Mouse (Mus musculus) MEL (cell line): Measurements from ENCODE around the gene Slc2a4. TPM values are rescaled to one million over a fixed set of nuclear protein-coding genes. Genes with fewer than 3 reads are reported as not detected.

Source experiments
- DNase-seq: peaks from one replicate; pipeline ENCODE4 v3.0.0; 2011; ENCODE audit warnings: low read depth, low spot score
- H3K27ac ChIP-seq: 2 replicates; pipeline ENCODE4 v1.5.1; 2012; ENCODE audit warnings: low read depth, mild to moderate bottlenecking, control low read depth, low read length, moderate library complexity; ENCODE audit not compliant: control insufficient read depth
- H3K27me3 ChIP-seq, 2 experiments: fragments of 150-350 bp in 1 of 2; sonication (generic) in 1 of 2; 2 replicates each; pipeline ENCODE4 v1.6.1; 2012; ENCODE audit warnings: low read length in 2 of 2, mild to moderate bottlenecking in 2 of 2, improper control_type of control experiment in 1 of 2, moderate library complexity in 1 of 2; ENCODE audit not compliant: insufficient read depth in 2 of 2, control insufficient read depth in 1 of 2
- H3K36me3 ChIP-seq, 2 experiments: 2 replicates each; pipeline ENCODE4 v1.6.1; 2012 to 2014; ENCODE audit warnings: low read length in 2 of 2, improper control_type of control experiment in 1 of 2, inconsistent platforms in 1 of 2, mild to moderate bottlenecking in 1 of 2; ENCODE audit not compliant: insufficient read depth in 2 of 2, control insufficient read depth in 1 of 2
- H3K4me1 ChIP-seq, 2 experiments: fragments of 150-350 bp in 1 of 2; sonication (generic) in 1 of 2; 2 replicates each; pipeline ENCODE4 v1.6.1; 2012; ENCODE audit warnings: low read length in 2 of 2, improper control_type of control experiment in 1 of 2, mild to moderate bottlenecking in 1 of 2; ENCODE audit not compliant: insufficient read depth in 2 of 2, control insufficient read depth in 1 of 2
- H3K4me3 ChIP-seq, 2 experiments: fragments of 150-350 bp in 1 of 2; sonication (generic) in 1 of 2; 2 replicates each; pipeline ENCODE4 v1.5.1; 2012; ENCODE audit warnings: low read depth in 2 of 2, low read length in 2 of 2, mild to moderate bottlenecking in 2 of 2, moderate library complexity in 2 of 2, control low read depth in 1 of 2, improper control_type of control experiment in 1 of 2; ENCODE audit not compliant: control insufficient read depth in 1 of 2, insufficient read depth in 1 of 2
- H3K79me2 ChIP-seq: 2 replicates; pipeline ENCODE4 v1.6.1; 2012; ENCODE audit warnings: mild to moderate bottlenecking, low read length, moderate library complexity; ENCODE audit not compliant: control insufficient read depth, poor library complexity, insufficient read depth
- H3K9ac ChIP-seq: 2 replicates; pipeline ENCODE4 v1.6.1; 2012; ENCODE audit warnings: low read depth, mild to moderate bottlenecking, control low read depth, low read length, moderate library complexity; ENCODE audit not compliant: control insufficient read depth, poor library complexity, severe bottlenecking
- H3K9me3 ChIP-seq: fragments of 150-350 bp; sonication (generic); replicated peaks from 2 replicates; pipeline ENCODE4 v1.6.1; 2012; ENCODE audit warnings: mild to moderate bottlenecking, low read length, improper control_type of control experiment, moderate library complexity; ENCODE audit not compliant: insufficient read depth
- CTCF ChIP-seq, 3 experiments: IDR thresholded peaks in 2 of 3; conservative IDR thresholded peaks in 1 of 3; 2 replicates each; pipeline ENCODE4 v1.5.1; 2011 to 2012; ENCODE audit warnings: low read length in 3 of 3, low read depth in 2 of 3, mild to moderate bottlenecking in 2 of 3, improper control_type of control experiment in 1 of 3, inconsistent platforms in 1 of 3, mixed read lengths in 1 of 3, moderate library complexity in 1 of 3; ENCODE audit not compliant: control insufficient read depth in 1 of 3, insufficient read depth in 1 of 3, poor library complexity in 1 of 3, severe bottlenecking in 1 of 3
- E2F4 ChIP-seq: IDR thresholded peaks from 2 replicates; pipeline ENCODE4 v1.6.1; 2011; ENCODE audit warnings: low read depth, low read length, improper control_type of control experiment, borderline replicate concordance
- ETS1 ChIP-seq: IDR thresholded peaks from 2 replicates; pipeline ENCODE4 v1.6.1; 2012; ENCODE audit warnings: low read depth, mild to moderate bottlenecking, inconsistent platforms, low read length, improper control_type of control experiment, moderate library complexity
- GATA1 ChIP-seq: IDR thresholded peaks from 2 replicates; pipeline ENCODE4 v1.6.1; 2011; ENCODE audit warnings: low read depth, low read length, improper control_type of control experiment
- HCFC1 ChIP-seq: IDR thresholded peaks from 2 replicates; pipeline ENCODE4 v1.6.1; 2012; ENCODE audit warnings: low read depth, mild to moderate bottlenecking, inconsistent platforms, low read length, improper control_type of control experiment, moderate library complexity
- JUND ChIP-seq: IDR thresholded peaks from 2 replicates; pipeline ENCODE4 v1.6.1; 2011; ENCODE audit warnings: low read depth, mild to moderate bottlenecking, improper control_type of control experiment, low read length
- KAT2A ChIP-seq: conservative IDR thresholded peaks from 2 replicates; pipeline ENCODE4 v1.6.1; 2012; ENCODE audit warnings: low read depth, low read length, improper control_type of control experiment, inconsistent platforms
- MAZ ChIP-seq: IDR thresholded peaks from 2 replicates; pipeline ENCODE4 v1.6.1; 2012; ENCODE audit warnings: low read depth, mild to moderate bottlenecking, inconsistent platforms, low read length, improper control_type of control experiment
- MEF2A ChIP-seq: IDR thresholded peaks from 2 replicates; pipeline ENCODE4 v1.6.1; 2014; ENCODE audit warnings: low read depth, mild to moderate bottlenecking, inconsistent platforms, low read length, improper control_type of control experiment; ENCODE audit not compliant: poor library complexity, insufficient replicate concordance, severe bottlenecking; ENCODE audit errors: extremely low read depth
- MYB ChIP-seq: IDR thresholded peaks from 2 replicates; pipeline ENCODE4 v1.6.1; 2011; ENCODE audit warnings: mild to moderate bottlenecking, low read depth, low read length, improper control_type of control experiment
- MYC ChIP-seq: IDR thresholded peaks from 2 replicates; pipeline ENCODE4 v1.6.1; 2011; ENCODE audit warnings: low read depth, mild to moderate bottlenecking, low read length, improper control_type of control experiment, moderate library complexity
- NELFE ChIP-seq: IDR thresholded peaks from 2 replicates; pipeline ENCODE4 v1.6.1; 2011; ENCODE audit warnings: low read depth, low read length, improper control_type of control experiment
- NRF1 ChIP-seq: IDR thresholded peaks from 2 replicates; pipeline ENCODE4 v1.6.1; 2014; ENCODE audit warnings: low read depth, mild to moderate bottlenecking, inconsistent platforms, low read length, improper control_type of control experiment, moderate library complexity; ENCODE audit not compliant: poor library complexity, insufficient read depth, severe bottlenecking
- POLR2AphosphoS2 ChIP-seq: IDR thresholded peaks from 2 replicates; pipeline ENCODE4 v1.6.1; 2011; ENCODE audit warnings: low read length, improper control_type of control experiment
- POLR2AphosphoS5 ChIP-seq: IDR thresholded peaks from 2 replicates; pipeline ENCODE4 v1.6.1; 2012; ENCODE audit warnings: low read depth, borderline replicate concordance, mild to moderate bottlenecking, inconsistent platforms, low read length, moderate library complexity, mixed read lengths
- SIN3A ChIP-seq: IDR thresholded peaks from 2 replicates; pipeline ENCODE4 v1.6.1; 2012; ENCODE audit warnings: low read length, improper control_type of control experiment, inconsistent platforms
- SMC3 ChIP-seq: IDR thresholded peaks from 2 replicates; pipeline ENCODE4 v1.6.1; 2011; ENCODE audit warnings: low read depth, low read length, improper control_type of control experiment
- TAL1 ChIP-seq: IDR thresholded peaks from 2 replicates; pipeline ENCODE4 v1.6.1; 2012; ENCODE audit warnings: mild to moderate bottlenecking, inconsistent platforms, low read length, moderate library complexity, mixed read lengths
- TBP ChIP-seq: IDR thresholded peaks from 2 replicates; pipeline ENCODE4 v1.8.0; 2011; ENCODE audit warnings: low read depth, low read length, improper control_type of control experiment
- UBTF ChIP-seq: IDR thresholded peaks from 2 replicates; pipeline ENCODE4 v1.6.1; 2012; ENCODE audit warnings: low read depth, mild to moderate bottlenecking, inconsistent platforms, low read length, improper control_type of control experiment, moderate library complexity, borderline replicate concordance; ENCODE audit not compliant: insufficient read depth
- ZC3H11A ChIP-seq: IDR thresholded peaks from 2 replicates; pipeline ENCODE4 v1.6.1; 2012; ENCODE audit warnings: low read depth, mild to moderate bottlenecking, inconsistent platforms, low read length, improper control_type of control experiment
- ZKSCAN1 ChIP-seq: IDR thresholded peaks from 2 replicates; pipeline ENCODE4 v1.6.1; 2012; ENCODE audit warnings: low read depth, mild to moderate bottlenecking, inconsistent platforms, low read length, improper control_type of control experiment, moderate library complexity
- ZMIZ1 ChIP-seq: IDR thresholded peaks from 2 replicates; pipeline ENCODE4 v1.6.1; 2012; ENCODE audit warnings: low read depth, mild to moderate bottlenecking, inconsistent platforms, low read length, improper control_type of control experiment, moderate library complexity
- ZNF384 ChIP-seq: IDR thresholded peaks from 2 replicates; pipeline ENCODE4 v1.6.1; 2012; ENCODE audit warnings: low read depth, mild to moderate bottlenecking, inconsistent platforms, low read length, improper control_type of control experiment
- polyA plus RNA-seq, 2 experiments: library from polyadenylated mRNA; stranded (reverse) in 1 of 2; unstranded in 1 of 2; fragments of >175 nt in 1 of 2; fragments of >200 nt in 1 of 2; gene quantifications; 2 replicates each; pipeline versions ENCODE4 v1.2.1 to v1.2.4; 2012; ENCODE audit warnings: low replicate concordance in 2 of 2, low read depth in 1 of 2; ENCODE audit not compliant: insufficient read length in 2 of 2, insufficient read depth in 1 of 2, missing spikeins in 1 of 2
- total RNA-seq: library from RNA; depleted of rRNA; stranded (reverse); fragments of 300-350 nt; gene quantifications from 2 replicates; pipeline ENCODE4 v1.2.3, GENCODE M21; 2012

Slc2a4 gene
- total and polyA plus RNA-seq, 3 experiments: 0.12 to 0.19 TPM; not detected in 1

DNA sequence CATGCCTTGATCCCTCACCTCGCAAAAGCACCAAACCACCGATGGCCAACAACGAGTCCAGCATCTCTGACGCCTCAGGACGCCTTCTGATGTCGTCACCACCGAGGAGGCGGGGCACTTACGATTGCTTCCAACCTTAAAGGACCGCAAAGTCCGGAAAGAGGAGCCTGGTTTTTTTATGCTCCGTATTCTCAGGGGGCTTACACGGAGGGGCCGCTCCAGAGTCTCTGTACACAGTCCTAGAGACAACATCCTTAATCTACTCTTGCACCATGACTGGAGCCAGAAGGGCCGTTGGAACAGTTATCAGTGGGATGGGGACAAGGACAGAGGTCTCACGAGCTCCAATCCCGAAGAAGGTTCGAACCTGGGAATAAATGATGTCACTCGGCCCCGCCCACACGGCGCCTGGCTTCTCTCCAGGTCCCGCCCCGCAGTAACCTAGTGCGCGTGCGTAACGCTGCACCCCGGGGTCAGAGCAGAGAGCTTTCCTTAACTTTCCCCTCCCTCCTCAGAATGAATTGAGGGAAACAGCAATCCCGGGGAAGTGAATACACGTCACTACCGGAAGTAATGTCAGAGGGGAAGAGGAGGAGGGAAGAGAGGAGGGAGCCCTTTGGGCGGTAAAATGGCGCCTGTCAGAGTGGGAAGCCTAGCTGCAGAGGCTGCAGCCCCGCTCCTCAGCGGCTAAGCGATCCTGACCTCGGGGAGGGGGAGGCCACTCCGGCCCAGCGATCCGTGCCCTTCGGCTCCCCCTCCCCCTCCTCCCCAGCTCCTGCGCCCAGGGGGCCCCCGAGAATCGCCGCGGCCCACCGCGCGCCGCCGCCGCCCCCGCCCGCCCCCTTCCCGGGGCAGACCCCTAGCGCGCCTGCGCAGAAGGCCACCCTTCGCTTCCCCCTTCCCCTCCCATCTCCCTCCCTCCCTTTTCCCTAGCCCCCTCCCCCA is 32.5 kb upstream of the Slc2a4 start (continued):
- 0 out of 2 replicates have a peak, but pooled peaks have one; percentile 56 for TF ChIP-seq E2F4
- no peak; the same call in none of the 2 replicates for TF ChIP-seq KAT2A
- TF ChIP-seq MYB: peak; percentile 83; the same call in 1 of the 2 replicates
- peak; percentile 83 for TF ChIP-seq HCFC1
- peak; percentile 69 for TF ChIP-seq ZMIZ1

DNA sequence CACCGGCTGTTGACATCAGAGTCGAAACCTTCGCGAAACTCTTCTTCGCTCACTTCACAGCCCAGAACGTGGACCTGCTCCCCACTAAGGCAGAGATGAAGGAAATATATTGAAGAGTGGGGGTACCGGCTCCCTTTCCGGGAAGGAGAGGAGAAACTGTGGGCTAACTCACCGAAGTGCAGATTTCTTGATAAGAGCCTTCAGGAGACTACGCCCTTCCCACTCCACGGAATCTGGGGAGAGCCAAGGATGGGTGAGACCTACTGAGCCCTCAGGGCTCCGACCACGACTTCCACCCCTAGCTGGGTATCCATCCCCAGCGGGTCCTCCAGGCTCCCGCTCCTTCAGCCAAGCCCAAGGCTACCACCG is 31.8 kb upstream of the Slc2a4 start:
- TF ChIP-seq NRF1 (no peak), MYC (0 out of 2 replicates have a peak, but pooled peaks have one; percentile 16), GATA1 (peak; percentile 62)
- TF ChIP-seq, all 39 proteins: peak for 2
- Histone ChIP-seq H3K27ac (peak overlapping the region; percentile 90), H3K36me3 (peaks cover 6 to 24% of the 10 kb centered on the region in 2 experiments), H3K79me2 (peaks cover 42% of the 10 kb centered on the region), H3K4me1 (peaks cover 6 to 17% of the 10 kb centered on the region in 2 experiments), H3K9me3 (no peaks in the 10 kb centered on the region), H3K4me3 (peak overlapping the region; percentile 69 to 75), H3K9ac (peak overlapping the region; percentile 65), H3K27me3 (no peaks in the 10 kb centered on the region)
- no peak for DNase-seq

DNA sequence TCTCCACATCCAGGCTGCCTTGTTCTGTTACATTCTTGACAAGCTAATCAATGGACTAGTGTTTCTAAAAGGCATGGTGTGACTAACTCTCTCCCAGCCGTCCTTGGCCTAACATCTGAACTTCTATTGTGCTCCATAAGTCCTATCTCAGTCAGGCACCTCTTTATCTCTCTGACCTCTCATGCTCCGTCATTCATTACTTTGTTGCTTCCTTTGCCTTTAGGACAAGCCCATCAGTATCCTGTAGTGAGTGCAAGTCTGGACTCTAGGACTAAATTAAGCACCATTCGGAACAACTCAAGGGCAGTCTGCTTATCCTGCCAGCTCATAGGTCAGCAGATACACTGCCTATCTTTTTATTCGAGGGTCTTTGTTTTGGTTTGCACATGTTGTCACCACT is 28.3 kb upstream of the Slc2a4 start:
- H3K79me2 ChIP-seq: peaks cover 20% of the 10 kb centered on the region
- H3K27ac ChIP-seq: no peak overlapping the region
- no peaks in the 10 kb centered on the region for H3K9me3 ChIP-seq
- no peak for DNase-seq
- no peak overlapping the region for H3K9ac ChIP-seq
- TF ChIP-seq TBP (no peak), MAZ (no peak), HCFC1 (no peak), TAL1 (no peak), POLR2AphosphoS2 (no peak), KAT2A (no peak), ETS1 (no peak), UBTF (no peak), SIN3A (no peak), JUND (no peak), ZC3H11A (no peak), POLR2AphosphoS5 (no peak), MEF2A (no peak), SMC3 (no peak), ZKSCAN1 (no peak), CTCF (IDR thresholded peaks at IDR 0.05 in 2 of 3, conservative IDR thresholded peaks at IDR 0.05 in 1 of 3; ENCODE audit: control insufficient read depth in 1 of 3, insufficient read depth in 1 of 3, low read depth in 2 of 3, low read length in 3 of 3, poor library complexity in 1 of 3, severe bottlenecking in 1 of 3) (no peak), NELFE (no peak), MYB (no peak), NRF1 (no peak), ZNF384 (no peak)
- H3K27me3 ChIP-seq: no peaks in the 10 kb centered on the region
- peaks cover 9 to 22% of the 10 kb centered on the region in 2 experiments for H3K36me3 ChIP-seq
- no peak overlapping the region for H3K4me3 ChIP-seq
- H3K4me1 ChIP-seq: peaks cover 3 to 4% of the 10 kb centered on the region in 2 experiments; a peak in 2 of 4 replicates
